Mouse (Mus musculus) small intestine, adult 2 months (tissue): ENCODE data around the gene Htr1d.

Source experiments
- CTCF ChIP-seq: fragments of 200-500 bp; IDR thresholded peaks from 2 replicates; pipeline ENCODE4 v1.5.1; 2012; ENCODE audit warnings: low read depth, mild to moderate bottlenecking, control low read depth, inconsistent platforms, low read length, moderate library complexity, mixed read lengths; ENCODE audit not compliant: insufficient replicate concordance, insufficient read length; ENCODE audit errors: extremely low read depth
- POLR2A ChIP-seq: fragments of 200-500 bp; IDR thresholded peaks from 2 replicates; pipeline ENCODE4 v1.6.1; 2012; ENCODE audit warnings: low read depth, mild to moderate bottlenecking, control low read depth, inconsistent platforms, low read length, moderate library complexity

DNA sequence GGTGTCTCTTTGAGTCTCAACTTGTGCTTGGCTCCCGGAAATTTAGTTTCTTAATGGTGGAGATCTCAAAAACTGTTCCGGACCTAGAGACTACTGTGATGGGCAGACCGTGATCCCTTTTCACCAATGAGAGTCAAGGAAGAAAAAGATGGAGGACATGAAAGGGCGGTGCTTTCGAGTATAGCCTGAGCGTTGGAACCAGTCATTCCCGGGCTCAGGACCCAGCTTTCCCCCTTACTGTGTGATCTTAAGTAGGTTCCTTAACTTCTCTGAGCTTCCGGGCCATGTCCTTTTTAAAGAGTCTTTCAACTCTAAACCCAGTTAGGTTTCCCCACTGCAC, 39.5 kb downstream of the Htr1d start:
- no peak for TF ChIP-seq CTCF
- no peak for TF ChIP-seq POLR2A
